Mouse (Mus musculus) liver, embryonic 15.5 days (tissue): ENCODE measurements at regions not wholly inside any gene's neighbourhood (a gene's known extent, or its start where the extent isn't known, plus 50 kb on each side); places are given as distances from the start of the nearest gene placed in this dataset.

Experiments
- ATAC-seq: fragments of 200-750 bp; cut with Nextera tagmentation; 2 replicates; pipeline ENCODE4 v1.8.0; 2017; ENCODE audit warnings: moderate number of reproducible peaks, mild to moderate bottlenecking, moderate library complexity; ENCODE audit not compliant: insufficient read depth
- H3K27ac ChIP-seq: fragments of 300-500 bp; sonication (generic); replicated peaks from 2 replicates; pipeline ENCODE4 v1.5.1; 2015; ENCODE audit warnings: mild to moderate bottlenecking, inconsistent platforms
- H3K27me3 ChIP-seq: fragments of 300-500 bp; sonication (generic); 2 replicates; pipeline ENCODE4 v1.6.1; 2015; ENCODE audit warnings: mild to moderate bottlenecking, inconsistent platforms
- H3K36me3 ChIP-seq: fragments of 300-500 bp; sonication (generic); replicated peaks from 2 replicates; pipeline ENCODE4 v1.6.1; 2015; ENCODE audit warnings: moderate library complexity, mild to moderate bottlenecking, inconsistent platforms
- H3K4me1 ChIP-seq: fragments of 300-500 bp; sonication (generic); replicated peaks from 2 replicates; pipeline ENCODE4 v1.6.1; 2015; ENCODE audit warnings: inconsistent platforms
- H3K4me2 ChIP-seq: fragments of 300-500 bp; sonication (generic); 2 replicates; pipeline ENCODE4 v1.6.1; 2015; ENCODE audit warnings: moderate library complexity, mild to moderate bottlenecking, inconsistent platforms
- H3K4me3 ChIP-seq: fragments of 300-500 bp; sonication (generic); replicated peaks from 2 replicates; pipeline ENCODE4 v1.5.1; 2015; ENCODE audit warnings: mild to moderate bottlenecking, inconsistent platforms
- H3K9ac ChIP-seq: fragments of 300-500 bp; sonication (generic); 2 replicates; pipeline ENCODE4 v1.6.1; 2015; ENCODE audit warnings: moderate library complexity, mild to moderate bottlenecking, inconsistent platforms
- H3K9me3 ChIP-seq: fragments of 300-500 bp; sonication (generic); replicated peaks from 2 replicates; pipeline ENCODE4 v1.6.1; 2016; ENCODE audit warnings: inconsistent platforms
- WGBS: fragments of 180-500 bp; shearing (Covaris S2); methylation state at CpG from one replicate; pipeline ENCODE4 v1.1.7; 2015; ENCODE audit warnings: mixed read lengths; ENCODE audit not compliant: insufficient replicate concordance; 5-methylcytosine and 5-hydroxymethylcytosine counted together

DNA sequence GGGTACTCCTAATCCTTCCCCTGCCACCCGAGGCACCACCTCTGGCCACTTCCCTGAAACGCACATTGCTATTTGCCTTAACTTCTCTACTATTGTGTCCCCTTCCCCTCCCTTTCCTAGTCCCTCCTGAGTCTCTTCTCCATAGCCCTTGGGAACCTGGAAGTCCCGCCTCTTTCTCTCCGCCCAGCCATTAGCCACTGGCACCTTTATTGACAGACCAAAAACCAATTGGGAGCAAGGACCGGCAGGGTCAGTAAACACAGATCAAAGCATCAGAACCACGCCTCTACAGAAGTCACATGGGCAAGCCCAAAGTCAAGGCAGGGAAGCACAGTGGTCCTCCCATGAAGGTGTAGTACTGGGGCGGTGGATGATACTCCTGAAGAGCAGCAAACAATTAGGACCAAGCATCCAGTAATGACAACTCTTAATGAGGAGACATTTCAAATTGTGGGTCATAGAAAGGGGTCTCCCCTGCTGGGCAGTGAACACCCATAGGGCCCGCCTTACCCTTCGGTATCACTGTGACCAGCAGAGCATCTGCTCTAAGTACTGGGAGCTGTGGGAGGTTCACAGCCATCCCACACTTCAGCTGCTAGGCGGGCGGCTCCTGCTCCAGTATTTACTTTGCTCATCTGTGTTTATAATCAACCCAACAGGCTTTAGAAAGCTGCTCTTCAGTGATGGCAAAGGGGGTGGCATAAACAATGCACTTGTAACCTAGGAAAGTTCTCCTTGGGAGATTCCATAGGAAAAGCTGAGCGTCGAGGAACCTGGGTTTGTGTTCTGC is 226.5 kb upstream of the Mphosph6 start:
- H3K9ac ChIP-seq, result no peak overlapping the region
- ATAC-seq, result no peak
- no peaks in the 10 kb centered on the region for H3K27me3 ChIP-seq
- H3K4me3 ChIP-seq, result no peak overlapping the region
- no peaks in the 10 kb centered on the region for H3K9me3 ChIP-seq
- H3K27ac ChIP-seq, result no peak overlapping the region
- H3K36me3 ChIP-seq, result no peaks in the 10 kb centered on the region
- H3K4me2 ChIP-seq, result no peak overlapping the region
- 67% methylated on average over 13 of the region's 13 CpGs for WGBS
- H3K4me1 ChIP-seq, result no peaks in the 10 kb centered on the region

DNA sequence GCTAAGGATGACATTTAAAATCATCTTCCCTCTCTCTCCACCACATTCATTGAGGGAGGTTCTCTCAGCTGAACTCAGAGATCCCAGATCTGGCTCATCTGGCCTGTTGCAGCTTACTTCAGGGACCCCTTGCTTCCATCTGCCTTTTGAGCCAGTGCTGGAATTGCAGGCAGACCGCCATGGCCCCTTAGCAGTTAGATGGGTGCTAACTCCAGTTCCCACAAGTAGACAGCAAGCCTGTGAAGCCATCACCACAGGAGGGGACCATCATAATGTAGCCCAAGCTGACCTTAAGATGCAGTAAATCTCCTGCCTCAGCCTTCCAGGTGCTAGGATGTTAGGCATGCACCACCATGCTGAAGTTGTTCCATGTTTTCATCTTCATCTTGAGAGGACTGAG is 221.7 kb upstream of the Mphosph6 start:
- Histone ChIP-seq H3K4me2 (no peak overlapping the region), H3K4me1 (no peaks in the 10 kb centered on the region), H3K9ac (no peak overlapping the region), H3K27ac (no peak overlapping the region), H3K9me3 (0 out of 2 replicates have a peak, but pooled peaks cover 2% of the 10 kb centered on the region), H3K27me3 (no peaks in the 10 kb centered on the region), H3K4me3 (no peak overlapping the region), H3K36me3 (no peaks in the 10 kb centered on the region)
- no peak for ATAC-seq
- 83% methylated on average over 1 of the region's 1 CpGs for WGBS

DNA sequence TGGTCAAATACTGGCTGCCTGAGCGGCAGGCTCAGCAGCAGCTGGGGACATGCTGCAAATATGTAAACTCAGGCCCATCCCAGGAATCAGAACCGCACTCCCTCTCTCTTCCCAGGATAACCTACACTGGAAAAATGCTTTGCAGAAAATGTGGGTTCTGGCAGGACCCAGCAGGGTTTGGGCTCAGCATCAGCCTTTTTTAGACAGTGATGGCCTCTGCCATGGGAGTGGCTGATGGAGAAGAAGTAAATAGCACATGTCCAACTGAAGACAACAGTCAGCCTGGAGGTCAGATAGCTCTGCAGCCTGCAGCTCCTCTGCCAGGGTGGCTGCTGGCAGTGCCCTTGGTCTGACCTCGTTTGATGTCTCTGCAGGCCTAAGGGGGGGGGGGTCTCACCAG is 220.2 kb upstream of the Mphosph6 start:
- Histone ChIP-seq H3K36me3 (no peaks in the 10 kb centered on the region), H3K9me3 (0 out of 2 replicates have a peak, but pooled peaks cover 2% of the 10 kb centered on the region), H3K4me3 (no peak overlapping the region), H3K9ac (no peak overlapping the region), H3K27ac (no peak overlapping the region), H3K4me1 (no peaks in the 10 kb centered on the region), H3K27me3 (no peaks in the 10 kb centered on the region), H3K4me2 (no peak overlapping the region)
- 42% methylated on average over 3 of the region's 3 CpGs for WGBS
- ATAC-seq, result no peak

DNA sequence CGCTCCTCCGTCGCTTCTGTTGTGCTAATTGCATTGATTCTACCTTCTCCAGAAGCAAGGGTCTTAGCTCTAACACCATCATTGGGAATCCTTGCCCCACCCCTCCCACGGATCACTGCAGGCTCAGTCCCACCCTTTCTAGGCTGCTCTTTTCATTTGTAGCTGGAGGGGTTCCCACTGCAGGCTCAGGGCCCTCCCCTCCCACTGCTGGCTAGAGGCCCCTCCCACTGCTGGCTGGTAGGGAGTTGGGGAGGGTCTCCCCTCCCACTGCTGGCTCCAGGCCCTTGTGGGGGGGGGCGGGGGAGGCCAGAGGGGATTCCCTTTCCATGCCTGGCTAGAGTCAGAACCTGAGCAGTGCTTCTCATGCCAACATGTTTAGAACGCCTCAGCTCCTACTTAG is 215.5 kb upstream of the Mphosph6 start:
- H3K9me3 ChIP-seq, result 0 out of 2 replicates have a peak, but pooled peaks cover 2% of the 10 kb centered on the region
- no peaks in the 10 kb centered on the region for H3K36me3 ChIP-seq
- WGBS, result 23% methylated on average over 6 of the region's 6 CpGs
- H3K27me3 ChIP-seq, result no peaks in the 10 kb centered on the region
- H3K4me1 ChIP-seq, result no peaks in the 10 kb centered on the region
- no peak overlapping the region for H3K9ac ChIP-seq
- H3K27ac ChIP-seq, result no peak overlapping the region
- no peak overlapping the region for H3K4me3 ChIP-seq
- H3K4me2 ChIP-seq, result no peak overlapping the region
- no peak for ATAC-seq

DNA sequence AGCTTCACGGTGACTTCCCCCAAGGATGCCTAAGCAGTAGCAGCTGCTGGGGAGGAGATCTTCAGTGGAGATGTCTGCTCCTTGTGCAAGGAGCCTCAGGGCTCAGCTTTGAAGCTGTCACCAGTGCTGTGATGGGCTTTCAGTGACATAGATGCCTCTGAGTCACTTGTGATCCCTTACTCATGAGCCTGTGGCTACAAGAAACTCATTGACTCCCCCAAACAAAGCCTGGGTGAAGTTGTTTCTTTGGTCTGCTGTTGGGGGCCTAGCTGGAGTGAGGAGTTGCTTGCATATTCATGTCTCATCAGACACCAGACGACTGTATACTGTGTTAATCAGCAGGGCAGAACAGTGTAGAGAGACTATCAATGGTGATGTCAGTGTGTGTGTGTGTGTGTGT is 203.4 kb upstream of the Mphosph6 start:
- H3K4me1 ChIP-seq, result no peaks in the 10 kb centered on the region
- H3K27me3 ChIP-seq, result no peaks in the 10 kb centered on the region
- H3K36me3 ChIP-seq, result no peaks in the 10 kb centered on the region
- no peaks in the 10 kb centered on the region for H3K9me3 ChIP-seq
- H3K9ac ChIP-seq, result no peak overlapping the region
- WGBS, result 28% methylated on average over 2 of the region's 2 CpGs
- H3K4me2 ChIP-seq, result no peak overlapping the region
- H3K27ac ChIP-seq, result no peak overlapping the region
- no peak for ATAC-seq
- H3K4me3 ChIP-seq, result no peak overlapping the region

DNA sequence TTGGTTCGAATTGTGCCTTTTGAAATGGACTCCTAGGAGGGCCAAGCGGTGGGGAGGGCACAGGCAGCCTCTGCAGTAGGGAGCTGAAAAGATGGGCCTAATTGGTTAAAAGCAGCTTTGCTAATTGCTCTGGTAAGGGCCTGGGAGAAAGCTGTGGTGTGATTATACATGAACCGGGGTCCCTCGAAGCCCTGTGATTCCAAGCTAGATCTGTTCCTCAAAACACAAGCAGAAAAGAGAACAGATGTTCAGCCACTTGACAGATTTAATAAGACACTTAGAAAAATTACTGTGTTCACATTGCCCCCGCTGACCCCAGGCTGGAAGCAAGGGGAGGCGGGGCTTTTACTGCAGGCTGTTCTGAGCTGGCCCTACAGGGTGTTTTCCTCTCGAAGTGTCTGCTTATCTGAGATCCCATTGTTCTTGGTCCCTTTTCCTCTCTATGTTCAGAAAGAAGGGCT is 202.7 kb upstream of the Mphosph6 start:
- H3K9me3 ChIP-seq, result no peaks in the 10 kb centered on the region
- no peak for ATAC-seq
- no peak overlapping the region for H3K4me2 ChIP-seq
- no peak overlapping the region for H3K4me3 ChIP-seq
- no peak overlapping the region for H3K9ac ChIP-seq
- no peak overlapping the region for H3K27ac ChIP-seq
- WGBS, result 29% methylated on average over 7 of the region's 7 CpGs
- no peaks in the 10 kb centered on the region for H3K36me3 ChIP-seq
- no peaks in the 10 kb centered on the region for H3K27me3 ChIP-seq
- no peaks in the 10 kb centered on the region for H3K4me1 ChIP-seq

DNA sequence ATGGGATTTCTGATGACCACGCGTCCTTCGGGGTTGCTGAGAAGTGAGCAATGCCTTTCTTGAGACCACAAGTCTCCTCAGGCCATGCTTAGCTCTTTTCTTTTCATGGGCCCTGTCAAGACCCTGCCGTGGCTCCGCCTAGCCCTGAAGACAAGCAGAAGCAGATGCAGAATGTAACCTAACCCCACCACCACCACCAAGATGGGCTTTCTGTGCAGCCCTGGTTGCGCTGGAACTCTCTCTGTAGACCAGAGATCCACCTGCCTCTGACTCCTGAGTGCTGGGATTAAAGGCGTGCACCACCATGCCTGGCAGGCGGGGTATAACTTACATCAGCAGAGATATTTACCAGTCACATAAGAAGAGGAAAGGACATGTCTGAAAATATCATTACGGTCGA is 199.4 kb upstream of the Mphosph6 start:
- no peaks in the 10 kb centered on the region for H3K9me3 ChIP-seq
- no peaks in the 10 kb centered on the region for H3K4me1 ChIP-seq
- H3K9ac ChIP-seq, result no peak overlapping the region
- WGBS, result 75% methylated on average over 10 of the region's 10 CpGs
- H3K27ac ChIP-seq, result no peak overlapping the region
- ATAC-seq, result no peak
- no peaks in the 10 kb centered on the region for H3K27me3 ChIP-seq
- no peaks in the 10 kb centered on the region for H3K36me3 ChIP-seq
- no peak overlapping the region for H3K4me3 ChIP-seq
- no peak overlapping the region for H3K4me2 ChIP-seq

DNA sequence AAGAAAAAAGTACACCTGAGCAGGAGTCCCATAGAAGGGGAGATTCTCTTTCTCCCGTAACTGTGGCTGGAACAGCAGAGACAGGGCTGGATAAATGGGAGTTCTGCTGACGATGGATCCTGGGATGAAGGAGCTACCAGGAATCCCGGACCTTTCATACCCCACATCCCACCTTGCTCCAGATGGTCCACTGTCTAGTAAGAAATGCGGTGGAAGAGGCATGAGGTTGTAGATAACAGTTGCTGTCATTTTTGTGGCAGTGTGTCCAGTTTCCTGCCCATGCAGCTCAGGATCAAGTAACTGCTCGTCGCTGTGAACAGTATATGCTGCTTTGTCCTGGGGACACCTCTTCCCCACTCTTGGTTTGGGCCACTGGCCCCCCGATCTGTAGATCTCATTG is 190.1 kb upstream of the Mphosph6 start:
- Histone ChIP-seq H3K27ac (no peak overlapping the region), H3K9me3 (0 out of 2 replicates have a peak, but pooled peaks cover 2% of the 10 kb centered on the region), H3K4me2 (no peak overlapping the region), H3K4me1 (no peaks in the 10 kb centered on the region), H3K27me3 (no peaks in the 10 kb centered on the region), H3K36me3 (no peaks in the 10 kb centered on the region), H3K4me3 (no peak overlapping the region), H3K9ac (no peak overlapping the region)
- 70% methylated on average over 7 of the region's 7 CpGs for whole genome bisulfite sequencing
- ATAC-seq, result no peak

DNA sequence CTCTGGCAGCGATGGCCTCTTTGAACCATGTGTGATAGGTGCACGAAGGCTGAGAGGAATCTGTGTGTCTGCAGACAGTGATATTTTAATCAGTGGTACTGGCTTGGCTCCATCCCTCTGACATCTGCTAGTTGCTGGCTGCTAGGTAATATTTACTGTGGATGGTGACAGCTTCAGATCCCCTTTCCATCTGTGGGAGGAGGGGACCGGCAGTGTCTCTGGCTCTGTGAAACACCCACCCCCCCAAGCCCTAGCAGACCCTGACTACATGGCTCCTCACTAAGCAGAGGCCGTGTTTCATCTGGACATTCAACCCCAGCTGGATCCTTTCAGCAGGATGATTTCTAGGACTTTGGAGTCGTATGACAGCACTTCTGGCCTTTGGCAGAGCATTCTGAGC is 187.0 kb upstream of the Mphosph6 start:
- no peak for ATAC-seq
- H3K4me2 ChIP-seq, result no peak overlapping the region
- no peak overlapping the region for H3K9ac ChIP-seq
- no peaks in the 10 kb centered on the region for H3K27me3 ChIP-seq
- no peak overlapping the region for H3K27ac ChIP-seq
- no peaks in the 10 kb centered on the region for H3K36me3 ChIP-seq
- 59% methylated on average over 5 of the region's 5 CpGs for WGBS
- 0 out of 2 replicates have a peak, but pooled peaks cover 6% of the 10 kb centered on the region for H3K9me3 ChIP-seq
- no peak overlapping the region for H3K4me3 ChIP-seq
- no peaks in the 10 kb centered on the region for H3K4me1 ChIP-seq

DNA sequence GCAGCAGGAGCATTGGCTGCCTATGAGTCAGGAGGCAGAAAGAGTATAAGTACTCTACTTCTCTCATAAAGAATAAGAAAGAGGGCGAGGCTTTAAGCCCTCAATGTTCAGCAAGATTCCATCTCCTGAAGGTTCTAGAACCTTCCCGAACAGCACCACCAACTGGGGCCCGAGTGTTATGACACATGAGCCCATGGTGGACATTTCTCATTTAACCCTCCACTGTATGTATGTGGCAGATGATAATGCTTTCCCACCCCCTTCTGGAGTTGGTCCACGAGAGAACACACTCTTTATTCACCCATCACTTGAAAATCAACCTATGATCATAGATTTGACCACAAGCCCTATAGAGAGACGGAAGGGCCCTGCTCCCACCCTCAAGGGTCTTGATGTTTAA is 166.6 kb upstream of the Mphosph6 start:
- H3K27me3 ChIP-seq, result no peaks in the 10 kb centered on the region
- WGBS, result 57% methylated on average over 5 of the region's 5 CpGs

DNA sequence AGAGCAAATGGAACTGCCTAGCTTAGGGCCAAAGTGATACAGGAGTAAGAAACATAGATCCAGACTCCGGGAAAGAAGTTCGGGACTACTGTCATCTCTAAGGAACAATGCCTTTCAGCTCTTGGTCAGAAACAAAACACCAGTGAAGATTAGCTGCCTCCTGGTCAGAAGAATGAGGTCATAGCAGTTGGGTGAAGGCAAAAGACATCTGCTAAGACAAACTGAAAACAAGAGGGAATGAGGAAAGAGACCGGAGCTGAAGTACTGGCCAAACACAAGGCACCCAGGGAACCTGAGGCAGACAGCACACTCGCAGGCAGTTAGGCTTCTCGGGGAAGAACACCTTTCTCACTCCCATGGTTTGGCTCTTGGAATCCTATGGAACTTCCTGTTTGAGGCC is 164.8 kb upstream of the Mphosph6 start:
- no peak overlapping the region for H3K9ac ChIP-seq
- ATAC-seq, result no peak
- no peaks in the 10 kb centered on the region for H3K27me3 ChIP-seq
- 61% methylated on average over 5 of the region's 5 CpGs for WGBS
- H3K4me2 ChIP-seq, result no peak overlapping the region
- no peak overlapping the region for H3K27ac ChIP-seq
- no peaks in the 10 kb centered on the region for H3K36me3 ChIP-seq
- no peaks in the 10 kb centered on the region for H3K9me3 ChIP-seq
- no peak overlapping the region for H3K4me3 ChIP-seq
- no peaks in the 10 kb centered on the region for H3K4me1 ChIP-seq

More for the DNA sequence above, 166.6 kb upstream of the Mphosph6 start:
- no peak for ATAC-seq
- H3K36me3 ChIP-seq, result no peaks in the 10 kb centered on the region
- H3K27ac ChIP-seq, result no peak overlapping the region
- no peak overlapping the region for H3K9ac ChIP-seq
- no peaks in the 10 kb centered on the region for H3K9me3 ChIP-seq
- H3K4me1 ChIP-seq, result no peaks in the 10 kb centered on the region
- H3K4me3 ChIP-seq, result no peak overlapping the region
- H3K4me2 ChIP-seq, result no peak overlapping the region

DNA sequence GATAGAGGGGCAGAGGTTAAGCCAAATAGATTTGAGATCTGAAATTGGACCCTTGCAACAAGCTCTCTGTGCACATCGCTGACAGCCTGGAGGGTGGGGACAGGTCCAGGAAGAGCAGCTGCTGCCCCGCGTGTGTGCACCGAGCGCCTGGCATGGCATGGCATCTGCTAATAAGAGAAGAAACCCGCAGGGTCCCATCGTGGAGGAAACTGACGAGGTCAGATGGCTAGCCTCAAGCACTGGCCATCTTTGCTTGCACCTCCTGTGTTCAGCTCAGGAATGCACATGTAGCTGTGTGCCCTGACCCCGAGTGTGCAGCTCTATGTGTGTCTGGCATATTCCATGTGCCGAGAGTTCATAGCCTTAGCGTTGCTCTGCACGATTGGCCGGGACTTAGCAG is 161.7 kb upstream of the Mphosph6 start:
- no peaks in the 10 kb centered on the region for H3K9me3 ChIP-seq
- H3K4me1 ChIP-seq, result no peaks in the 10 kb centered on the region
- 78% methylated on average over 13 of the region's 13 CpGs for WGBS
- no peaks in the 10 kb centered on the region for H3K36me3 ChIP-seq
- no peak overlapping the region for H3K9ac ChIP-seq
- H3K27ac ChIP-seq, result no peak overlapping the region
- no peak overlapping the region for H3K4me3 ChIP-seq
- no peak overlapping the region for H3K4me2 ChIP-seq
- H3K27me3 ChIP-seq, result no peaks in the 10 kb centered on the region
- no peak for ATAC-seq
